Mouse (Mus musculus): ENCODE results near the gene Dcn.

Dcn gene

GRCm38 (mm10) chr10:97479004-97479766 is at the start of gene Dcn:
Gene Dcn, plus strand, starts transcription at chr10:97479609.
- no peaks in the 10 kb centered on the region for H3K27me3 ChIP-seq (ENCODE audit: control insufficient read depth, insufficient read depth, low read length, poor library complexity, severe bottlenecking)
- DNase-seq (ENCODE audit: low read depth, low spot score): no peak
- no peaks in the 10 kb centered on the region for H3K36me3 ChIP-seq (ENCODE audit: control insufficient read depth, insufficient read depth, low read length, poor library complexity, severe bottlenecking)

GRCm38 (mm10) chr10:97436662-97437061 is 42.7 kb upstream of the Dcn start:
- no peaks in the 10 kb centered on the region for H3K27me3 ChIP-seq (ENCODE audit: control insufficient read depth, insufficient read depth, low read length, poor library complexity, severe bottlenecking)
- H3K36me3 ChIP-seq (ENCODE audit: control insufficient read depth, insufficient read depth, low read length, poor library complexity, severe bottlenecking): no peaks in the 10 kb centered on the region
- DNase-seq (ENCODE audit: low read depth, low spot score): no peak

- Histone ChIP-seq H3K36me3 (ENCODE audit: control insufficient read depth, insufficient read depth, low read length, poor library complexity, severe bottlenecking) (no peaks in the 10 kb centered on the region), H3K27me3 (ENCODE audit: control insufficient read depth, insufficient read depth, low read length, poor library complexity, severe bottlenecking) (no peaks in the 10 kb centered on the region)
- DNase-seq (ENCODE audit: low read depth, low spot score): no peak
These were observed 37.1 kb upstream of the Dcn start for GRCm38 (mm10) chr10:97442300-97442699.

GRCm38 (mm10) chr10:97446486-97446885 is 32.9 kb upstream of the Dcn start:
- no peak for DNase-seq (ENCODE audit: low read depth, low spot score)
- no peaks in the 10 kb centered on the region for H3K27me3 ChIP-seq (ENCODE audit: control insufficient read depth, insufficient read depth, low read length, poor library complexity, severe bottlenecking)
- no peaks in the 10 kb centered on the region for H3K36me3 ChIP-seq (ENCODE audit: control insufficient read depth, insufficient read depth, low read length, poor library complexity, severe bottlenecking)

- DNase-seq (ENCODE audit: low read depth, low spot score): no peak
- H3K36me3 ChIP-seq (ENCODE audit: control insufficient read depth, insufficient read depth, low read length, poor library complexity, severe bottlenecking): no peaks in the 10 kb centered on the region
- H3K27me3 ChIP-seq (ENCODE audit: control insufficient read depth, insufficient read depth, low read length, poor library complexity, severe bottlenecking): no peaks in the 10 kb centered on the region
These were observed 26.5 kb upstream of the Dcn start for GRCm38 (mm10) chr10:97452886-97453285.

- no peaks in the 10 kb centered on the region for H3K36me3 ChIP-seq (ENCODE audit: control insufficient read depth, insufficient read depth, low read length, poor library complexity, severe bottlenecking)
- no peaks in the 10 kb centered on the region for H3K27me3 ChIP-seq (ENCODE audit: control insufficient read depth, insufficient read depth, low read length, poor library complexity, severe bottlenecking)
- no peak for DNase-seq (ENCODE audit: low read depth, low spot score)
These were observed 25.9 kb upstream of the Dcn start for GRCm38 (mm10) chr10:97453529-97453928.

GRCm38 (mm10) chr10:97456993-97457392 is 22.4 kb upstream of the Dcn start:
- Histone ChIP-seq H3K36me3 (ENCODE audit: control insufficient read depth, insufficient read depth, low read length, poor library complexity, severe bottlenecking) (no peaks in the 10 kb centered on the region), H3K27me3 (ENCODE audit: control insufficient read depth, insufficient read depth, low read length, poor library complexity, severe bottlenecking) (no peaks in the 10 kb centered on the region)
- no peak for DNase-seq (ENCODE audit: low read depth, low spot score)

GRCm38 (mm10) chr10:97466818-97467217 is 12.6 kb upstream of the Dcn start:
- no peaks in the 10 kb centered on the region for H3K27me3 ChIP-seq (ENCODE audit: control insufficient read depth, insufficient read depth, low read length, poor library complexity, severe bottlenecking)
- no peak for DNase-seq (ENCODE audit: low read depth, low spot score)
- no peaks in the 10 kb centered on the region for H3K36me3 ChIP-seq (ENCODE audit: control insufficient read depth, insufficient read depth, low read length, poor library complexity, severe bottlenecking)

- DNase-seq (ENCODE audit: low read depth, low spot score): no peak
- H3K36me3 ChIP-seq (ENCODE audit: control insufficient read depth, insufficient read depth, low read length, poor library complexity, severe bottlenecking): no peaks in the 10 kb centered on the region
These were observed 9.8 kb upstream of the Dcn start for GRCm38 (mm10) chr10:97469411-97470140.

GRCm38 (mm10) chr10:97475460-97475859 is 3.9 kb upstream of the Dcn start:
- no peak for DNase-seq (ENCODE audit: low read depth, low spot score)
- no peaks in the 10 kb centered on the region for H3K36me3 ChIP-seq (ENCODE audit: control insufficient read depth, insufficient read depth, low read length, poor library complexity, severe bottlenecking)
- no peaks in the 10 kb centered on the region for H3K27me3 ChIP-seq (ENCODE audit: control insufficient read depth, insufficient read depth, low read length, poor library complexity, severe bottlenecking)

More at GRCm38 (mm10) chr10:97469411-97470140, 9.8 kb upstream of the Dcn start:
- no peaks in the 10 kb centered on the region for H3K27me3 ChIP-seq (ENCODE audit: control insufficient read depth, insufficient read depth, low read length, poor library complexity, severe bottlenecking)

GRCm38 (mm10) chr10:97478259-97478658 is 1.1 kb upstream of the Dcn start:
- no peak for DNase-seq (ENCODE audit: low read depth, low spot score)
- no peaks in the 10 kb centered on the region for H3K27me3 ChIP-seq (ENCODE audit: control insufficient read depth, insufficient read depth, low read length, poor library complexity, severe bottlenecking)
- H3K36me3 ChIP-seq (ENCODE audit: control insufficient read depth, insufficient read depth, low read length, poor library complexity, severe bottlenecking): no peaks in the 10 kb centered on the region

GRCm38 (mm10) chr10:97482150-97482549 is 2.7 kb downstream of the Dcn start:
- H3K27me3 ChIP-seq (ENCODE audit: control insufficient read depth, insufficient read depth, low read length, poor library complexity, severe bottlenecking): no peaks in the 10 kb centered on the region
- DNase-seq (ENCODE audit: low read depth, low spot score): no peak
- H3K36me3 ChIP-seq (ENCODE audit: control insufficient read depth, insufficient read depth, low read length, poor library complexity, severe bottlenecking): no peaks in the 10 kb centered on the region

- Histone ChIP-seq H3K36me3 (ENCODE audit: control insufficient read depth, insufficient read depth, low read length, poor library complexity, severe bottlenecking) (no peaks in the 10 kb centered on the region), H3K27me3 (ENCODE audit: control insufficient read depth, insufficient read depth, low read length, poor library complexity, severe bottlenecking) (no peaks in the 10 kb centered on the region)
- no peak for DNase-seq (ENCODE audit: low read depth, low spot score)
These were observed 4.6 kb downstream of the Dcn start for GRCm38 (mm10) chr10:97484049-97484448.

GRCm38 (mm10) chr10:97485151-97485550 is 5.7 kb downstream of the Dcn start:
- no peaks in the 10 kb centered on the region for H3K36me3 ChIP-seq (ENCODE audit: control insufficient read depth, insufficient read depth, low read length, poor library complexity, severe bottlenecking)

GRCm38 (mm10) chr10:97486085-97486484 is 6.7 kb downstream of the Dcn start:
- no peaks in the 10 kb centered on the region for H3K36me3 ChIP-seq (ENCODE audit: control insufficient read depth, insufficient read depth, low read length, poor library complexity, severe bottlenecking)
- H3K27me3 ChIP-seq (ENCODE audit: control insufficient read depth, insufficient read depth, low read length, poor library complexity, severe bottlenecking): no peaks in the 10 kb centered on the region
- DNase-seq (ENCODE audit: low read depth, low spot score): no peak

More at GRCm38 (mm10) chr10:97485151-97485550, 5.7 kb downstream of the Dcn start:
- H3K27me3 ChIP-seq (ENCODE audit: control insufficient read depth, insufficient read depth, low read length, poor library complexity, severe bottlenecking): no peaks in the 10 kb centered on the region
- DNase-seq (ENCODE audit: low read depth, low spot score): no peak
